Mouse (Mus musculus) spleen, adult 2 months (tissue): ENCODE results near the gene Pde3a. TPM values are rescaled to one million over a fixed set of nuclear protein-coding genes. Genes with fewer than 3 reads are reported as not detected.
A peak's percentile ranks its signal among the peaks of the same experiment; 100 is the strongest.

Source experiments
- DNase-seq, 2 experiments: peaks; one replicate each; pipeline versions ENCODE4 v3.0.0 to v3.0.0-alpha.2; 2012 to 2021; ENCODE audit warnings: low spot score in 2 of 2, low read depth in 1 of 2
- H3K27ac ChIP-seq: fragments of 200-500 bp; 2 replicates; pipeline ENCODE4 v1.5.1; 2012; ENCODE audit warnings: low read length, inconsistent platforms; ENCODE audit not compliant: insufficient read depth
- H3K27me3 ChIP-seq: fragments of 200-500 bp; 2 replicates; pipeline ENCODE4 v1.6.1; 2012; ENCODE audit warnings: mild to moderate bottlenecking, moderate library complexity, low read length, inconsistent platforms; ENCODE audit not compliant: control insufficient read depth, insufficient read depth
- H3K36me3 ChIP-seq: fragments of 200-500 bp; 2 replicates; pipeline ENCODE4 v1.6.1; 2012; ENCODE audit warnings: mild to moderate bottlenecking, low read length, inconsistent platforms; ENCODE audit not compliant: control insufficient read depth, insufficient read depth
- H3K4me1 ChIP-seq: fragments of 200-500 bp; 2 replicates; pipeline ENCODE4 v1.6.1; 2011; ENCODE audit warnings: inconsistent platforms; ENCODE audit not compliant: control insufficient read depth, insufficient read depth, insufficient read length
- H3K4me3 ChIP-seq: fragments of 200-500 bp; 2 replicates; pipeline ENCODE4 v1.5.1; 2011; ENCODE audit warnings: mild to moderate bottlenecking, inconsistent platforms; ENCODE audit not compliant: insufficient read depth, insufficient read length; ENCODE audit errors: extremely low read depth
- CTCF ChIP-seq: fragments of 200-500 bp; IDR thresholded peaks from 2 replicates; pipeline ENCODE4 v1.5.1; 2011; ENCODE audit warnings: mild to moderate bottlenecking, inconsistent platforms; ENCODE audit not compliant: insufficient read depth, insufficient read length, insufficient replicate concordance; ENCODE audit errors: extremely low read depth
- POLR2A ChIP-seq: fragments of 200-500 bp; IDR thresholded peaks from 2 replicates; pipeline ENCODE4 v1.6.1; 2011; ENCODE audit warnings: low read depth, low read length, inconsistent platforms
- WGBS: fragments of 180-500 bp; shearing (Covaris S2); methylation state at CpG from one replicate; pipeline ENCODE4 v1.1.7; 2018; 5-methylcytosine and 5-hydroxymethylcytosine counted together
- polyA plus RNA-seq: library from polyadenylated mRNA; depleted of rRNA; stranded (reverse); fragments of >200 nt; gene quantifications from 2 replicates; pipeline ENCODE4 v1.2.3, GENCODE M21; 2012

Pde3a gene
- polyA plus RNA-seq, 1 experiment = 4.8 TPM

- WGBS = 2% methylated on average over 64 of the region's 68 CpGs
- TF ChIP-seq POLR2A = no peak
- TF ChIP-seq CTCF = no peak
- DNase-seq = peak in 1 of 2 experiments; percentile 7
- peak overlapping the region; percentile 25 for H3K4me3 ChIP-seq
- H3K27me3 ChIP-seq = no peaks in the 10 kb centered on the region; the same call in 1 of the 2 replicates
- peak overlapping the region; percentile 38 for H3K27ac ChIP-seq
- H3K4me1 ChIP-seq = no peaks in the 10 kb centered on the region
- no peaks in the 10 kb centered on the region for H3K36me3 ChIP-seq
Observed at GRCm38 (mm10) chr6:141249585-141250295, 671 bp downstream of the Pde3a start.

- Histone ChIP-seq H3K27ac (peak overlapping the region; percentile 33), H3K27me3 (no peaks in the 10 kb centered on the region; the same call in 1 of the 2 replicates), H3K4me3 (peak overlapping the region; percentile 25), H3K36me3 (no peaks in the 10 kb centered on the region), H3K4me1 (no peaks in the 10 kb centered on the region)
- WGBS = 18% methylated on average over 22 of the region's 22 CpGs
- DNase-seq = no peak
- TF ChIP-seq CTCF (no peak), POLR2A (no peak)
Observed at GRCm38 (mm10) chr6:141250296-141250629, 1.2 kb downstream of the Pde3a start.

- no peaks in the 10 kb centered on the region for H3K4me1 ChIP-seq
- no peaks in the 10 kb centered on the region for H3K36me3 ChIP-seq
- H3K27me3 ChIP-seq = no peaks in the 10 kb centered on the region; the same call in 1 of the 2 replicates
- no peak for TF ChIP-seq POLR2A
- WGBS = 73% methylated on average over 6 of the region's 6 CpGs
- H3K4me3 ChIP-seq = no peak overlapping the region; the same call in 1 of the 2 replicates
- H3K27ac ChIP-seq = no peak overlapping the region
- DNase-seq = no peak
Observed at GRCm38 (mm10) chr6:141250984-141251383, 1.9 kb downstream of the Pde3a start.

- TF ChIP-seq POLR2A = no peak
- TF ChIP-seq CTCF = no peak
- 0 out of 2 replicates have a peak overlapping the region, but pooled peaks have one; percentile 4 for H3K4me3 ChIP-seq
- WGBS = 86% methylated on average over 7 of the region's 7 CpGs
- H3K36me3 ChIP-seq = no peaks in the 10 kb centered on the region
- H3K27ac ChIP-seq = no peak overlapping the region
- H3K27me3 ChIP-seq = no peaks in the 10 kb centered on the region; the same call in 1 of the 2 replicates
- H3K4me1 ChIP-seq = no peaks in the 10 kb centered on the region
- DNase-seq = no peak
Observed at GRCm38 (mm10) chr6:141252520-141252919, 3.5 kb downstream of the Pde3a start.

- no peaks in the 10 kb centered on the region for H3K27me3 ChIP-seq
- no peak overlapping the region for H3K4me3 ChIP-seq
- DNase-seq = no peak
- no peaks in the 10 kb centered on the region for H3K4me1 ChIP-seq
- WGBS = 86% methylated on average over 4 of the region's 4 CpGs
- no peak for TF ChIP-seq POLR2A
- no peak for TF ChIP-seq CTCF
- H3K27ac ChIP-seq = no peak overlapping the region
- H3K36me3 ChIP-seq = no peaks in the 10 kb centered on the region
Observed at GRCm38 (mm10) chr6:141254956-141255355, 5.9 kb downstream of the Pde3a start.

- Histone ChIP-seq H3K36me3 (no peaks in the 10 kb centered on the region), H3K27ac (no peak overlapping the region), H3K27me3 (no peaks in the 10 kb centered on the region), H3K4me1 (no peaks in the 10 kb centered on the region), H3K4me3 (no peak overlapping the region)
- 87% methylated on average over 8 of the region's 8 CpGs for WGBS
- DNase-seq = no peak
- TF ChIP-seq CTCF (no peak), POLR2A (no peak)
Observed at GRCm38 (mm10) chr6:141256896-141257295, 7.8 kb downstream of the Pde3a start.

GRCm38 (mm10) chr6:141257434-141258202 lies 8.5 kb downstream of the Pde3a start:
- Histone ChIP-seq H3K27ac (no peak overlapping the region), H3K4me1 (no peaks in the 10 kb centered on the region), H3K36me3 (no peaks in the 10 kb centered on the region), H3K27me3 (no peaks in the 10 kb centered on the region), H3K4me3 (no peak overlapping the region)
- TF ChIP-seq CTCF (no peak), POLR2A (no peak)
- 81% methylated on average over 6 of the region's 6 CpGs for WGBS
- DNase-seq = no peak
